8 mouse cellular contexts compared by ENCODE assay signal in the genomic region with DNA sequence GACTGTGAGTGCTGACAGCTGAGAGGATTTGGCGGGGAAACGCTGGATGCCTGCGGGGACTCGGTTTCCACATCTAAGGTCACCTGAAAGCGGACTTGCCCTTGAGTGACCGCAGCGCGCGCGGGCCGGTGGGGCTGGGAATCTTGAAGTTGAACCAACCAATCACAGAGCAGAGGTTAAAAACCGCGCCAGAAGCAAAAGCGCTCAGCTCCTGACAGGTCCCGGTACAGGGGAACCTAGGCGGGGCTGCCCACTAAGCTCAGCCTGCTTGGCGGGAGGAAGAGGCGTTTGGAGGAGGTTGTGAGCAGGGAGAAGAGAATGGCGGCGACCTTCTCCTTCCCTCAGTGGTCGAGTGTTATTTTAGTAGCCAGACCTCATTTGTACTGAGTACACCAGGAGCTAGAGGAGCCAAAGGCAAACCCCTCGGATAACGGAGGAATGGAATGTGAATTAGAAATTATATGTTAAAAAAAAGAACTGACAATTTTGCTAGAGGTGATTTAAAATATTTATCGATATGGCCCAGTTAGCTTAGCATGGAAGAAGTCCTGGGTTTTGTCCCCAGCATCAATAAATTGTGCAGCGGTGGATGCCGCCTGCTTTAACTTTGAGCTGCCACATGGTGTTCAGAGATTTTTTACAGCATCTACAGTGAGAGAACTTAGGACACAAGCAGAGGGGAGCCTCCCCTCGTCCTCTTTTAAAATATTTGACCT. TPM values are rescaled to one million over a fixed set of nuclear protein-coding genes. Genes with fewer than 3 reads are reported as not detected.
A peak's percentile ranks its signal among the peaks of the same experiment; 100 is the strongest.
DNase-seq lines count a peak whose midpoint lies in the region; ATAC-seq lines count a peak whose summit lies in the region.

No protein-coding gene starts in this region.

- H3K4me2 ChIP-seq in heart, embryonic 16.5 days (ENCODE audit: low read depth, low read length) = peak overlapping the region; percentile 69
- peak overlapping the region; percentile 76 for H3K4me2 ChIP-seq in hindbrain, embryonic 11.5 days (replicated peaks; ENCODE audit: low read depth, low read length)
- peak overlapping the region; percentile 96 for H3K4me2 ChIP-seq in limb, embryonic 15.5 days
- H3K4me2 ChIP-seq in neural tube, embryonic 15.5 days = peak overlapping the region; percentile 87

- no peaks in the 10 kb centered on the region for H3K9me3 ChIP-seq in heart, embryonic 16.5 days (replicated peaks; ENCODE audit: control insufficient read depth, low read length)
- H3K9me3 ChIP-seq in hindbrain, embryonic 11.5 days (ENCODE audit: control insufficient read depth, low read length) = no peaks in the 10 kb centered on the region
- no peaks in the 10 kb centered on the region for H3K9me3 ChIP-seq in limb, embryonic 15.5 days
- no peaks in the 10 kb centered on the region for H3K9me3 ChIP-seq in neural tube, embryonic 15.5 days (replicated peaks)

- H3K27ac ChIP-seq in heart, embryonic 16.5 days (ENCODE audit: low read length) = peak overlapping the region; percentile 40; the same call in 1 of the 2 replicates
- H3K27ac ChIP-seq in hindbrain, embryonic 11.5 days (ENCODE audit: low read depth, low read length) = no peak overlapping the region
- H3K27ac ChIP-seq in limb, embryonic 15.5 days = peak overlapping the region; percentile 27; the same call in 1 of the 2 replicates
- H3K27ac ChIP-seq in neural tube, embryonic 15.5 days (replicated peaks) = no peak overlapping the region

- peak; percentile 50 for ATAC-seq in heart, embryonic 16.5 days (replicated peaks; ENCODE audit: extremely low read depth, insufficient read depth, low FRiP score)
- ATAC-seq in hindbrain, embryonic 11.5 days (ENCODE audit: low FRiP score) = peak; percentile 13; the same call in 1 of the 2 replicates
- ATAC-seq in limb, embryonic 15.5 days (ENCODE audit: insufficient number of reproducible peaks, low FRiP score, low TSS enrichment, low read depth) = no peak
- ATAC-seq in neural tube, embryonic 15.5 days (ENCODE audit: low FRiP score) = no peak

- H3K36me3 ChIP-seq in heart, embryonic 16.5 days (ENCODE audit: control insufficient read depth, insufficient read depth) = peaks cover 8% of the 10 kb centered on the region; the same call in 1 of the 2 replicates
- H3K36me3 ChIP-seq in hindbrain, embryonic 11.5 days (ENCODE audit: control insufficient read depth, insufficient read depth, low read length) = peaks cover 2% of the 10 kb centered on the region
- peaks cover 9% of the 10 kb centered on the region for H3K36me3 ChIP-seq in limb, embryonic 15.5 days
- no peaks in the 10 kb centered on the region for H3K36me3 ChIP-seq in neural tube, embryonic 15.5 days

- H3K4me3 ChIP-seq in heart, embryonic 16.5 days (ENCODE audit: low read length) = peak overlapping the region; percentile 94
- H3K4me3 ChIP-seq in hindbrain, embryonic 11.5 days (ENCODE audit: low read depth, low read length) = peak overlapping the region; percentile 75
- peak overlapping the region; percentile 93 for H3K4me3 ChIP-seq in limb, embryonic 15.5 days
- peak overlapping the region; percentile 79 for H3K4me3 ChIP-seq in neural tube, embryonic 15.5 days (replicated peaks)

- WGBS in heart, embryonic 16.5 days = under 1% methylated on average over 27 of the region's 27 CpGs
- under 1% methylated on average over 27 of the region's 27 CpGs for WGBS in hindbrain, embryonic 11.5 days
- WGBS in limb, embryonic 15.5 days = under 1% methylated on average over 27 of the region's 27 CpGs
- WGBS in neural tube, embryonic 15.5 days = under 1% methylated on average over 27 of the region's 27 CpGs

- H3K27me3 ChIP-seq in heart, embryonic 16.5 days (ENCODE audit: control insufficient read depth, insufficient read depth, low read length) = no peaks in the 10 kb centered on the region
- H3K27me3 ChIP-seq in hindbrain, embryonic 11.5 days (ENCODE audit: control insufficient read depth, insufficient read depth, low read length) = no peaks in the 10 kb centered on the region
- no peaks in the 10 kb centered on the region for H3K27me3 ChIP-seq in limb, embryonic 15.5 days
- peaks cover 12% of the 10 kb centered on the region; the same call in 1 of the 2 replicates for H3K27me3 ChIP-seq in neural tube, embryonic 15.5 days (replicated peaks)

- no peak for DNase-seq in heart, adult 8-10 months (ENCODE audit: low spot score)
- peak; percentile 93 for DNase-seq in c-Kit-positive CD71-positive TER-119-positive erythroid progenitor cells, embryonic 14.5 days (ENCODE audit: low spot score)
- DNase-seq in hindbrain, embryonic 11.5 days (ENCODE audit: low spot score) = peak; percentile 61
- DNase-seq in gastrocnemius, postnatal 25 days = no peak
- DNase-seq in layer of hippocampus, adult 9-10 months (ENCODE audit: low spot score) = no peak

- peaks cover 26% of the 10 kb centered on the region for H3K4me1 ChIP-seq in heart, embryonic 16.5 days (ENCODE audit: control insufficient read depth, insufficient read depth, low read length)
- H3K4me1 ChIP-seq in hindbrain, embryonic 11.5 days (replicated peaks; ENCODE audit: control insufficient read depth, insufficient read depth, low read length) = no peaks in the 10 kb centered on the region
- peaks cover 40% of the 10 kb centered on the region for H3K4me1 ChIP-seq in limb, embryonic 15.5 days
- peaks cover 25% of the 10 kb centered on the region for H3K4me1 ChIP-seq in neural tube, embryonic 15.5 days

- H3K9ac ChIP-seq in heart, embryonic 16.5 days (ENCODE audit: low read length) = peak overlapping the region; percentile 58
- H3K9ac ChIP-seq in hindbrain, embryonic 11.5 days (ENCODE audit: low read depth, low read length) = peak overlapping the region; percentile 77
- peak overlapping the region; percentile 73; the same call in 1 of the 2 replicates for H3K9ac ChIP-seq in limb, embryonic 15.5 days
- H3K9ac ChIP-seq in neural tube, embryonic 15.5 days (replicated peaks) = 0 out of 2 replicates have a peak overlapping the region, but pooled peaks have one; percentile 23

RNA-seq across cellular contexts. Expression of gene Rrm2, which starts 1.1 kb away (rescaled TPM):
- 231 and 265 TPM in 2 replicates for polyA plus RNA-seq in heart, embryonic 16.5 days (2015; fragmentation: Nextera tagmentation; extraction: Ambion mirVana)
- 1 to 10 TPM; 1.3 to 3.3 (median 2.3) TPM for total RNA-seq in heart, adult 8-10 months (2022)
- polyA plus RNA-seq in hindbrain, embryonic 11.5 days (2014; fragmentation: Nextera tagmentation; extraction: Ambion mirVana) = 335 and 391 TPM in 2 replicates
- polyA plus RNA-seq in limb, embryonic 15.5 days (2015; fragmentation: Nextera tagmentation; extraction: Ambion mirVana) = 159 and 162 TPM in 2 replicates
- polyA plus RNA-seq in neural tube, embryonic 15.5 days (2015; fragmentation: Nextera tagmentation; extraction: Ambion mirVana) = 42.1 and 74.2 TPM in 2 replicates
- 1 to 10 TPM; 1.8 to 3.6 TPM for total RNA-seq in gastrocnemius, postnatal 25 days (2021)

RNA-seq across cellular contexts. Expression of gene Cys1, which starts 25.3 kb away (rescaled TPM):
- 0.97 and 1.5 TPM in 2 replicates for polyA plus RNA-seq in heart, embryonic 16.5 days (2015; fragmentation: Nextera tagmentation; extraction: Ambion mirVana)
- 1 to 10 TPM; 3.3 to 5.6 (median 4.7) TPM for total RNA-seq in heart, adult 8-10 months (2022)
- 0.88 and 1.2 TPM in 2 replicates for polyA plus RNA-seq in hindbrain, embryonic 11.5 days (2014; fragmentation: Nextera tagmentation; extraction: Ambion mirVana)
- 6.7 and 8.1 TPM in 2 replicates for polyA plus RNA-seq in limb, embryonic 15.5 days (2015; fragmentation: Nextera tagmentation; extraction: Ambion mirVana)
- polyA plus RNA-seq in neural tube, embryonic 15.5 days (2015; fragmentation: Nextera tagmentation; extraction: Ambion mirVana) = 1.4 and 2.1 TPM in 2 replicates
- total RNA-seq in gastrocnemius, postnatal 25 days (2021) = 1 to 10 TPM; 3.0 to 3.5 TPM

RNA-seq across cellular contexts. Expression of gene Klf11, which starts 55.8 kb away (rescaled TPM):
- 20.3 and 21.1 TPM in 2 replicates for polyA plus RNA-seq in heart, embryonic 16.5 days (2015; fragmentation: Nextera tagmentation; extraction: Ambion mirVana)
- 10 to 100 TPM in 3 of 4 experiments, 1 to 10 TPM in 1; 7.9 to 11.9 (median 11.1) TPM for total RNA-seq in heart, adult 8-10 months (2022)
- 12.5 and 14.3 TPM in 2 replicates for polyA plus RNA-seq in hindbrain, embryonic 11.5 days (2014; fragmentation: Nextera tagmentation; extraction: Ambion mirVana)
- 13.6 and 14.4 TPM in 2 replicates for polyA plus RNA-seq in limb, embryonic 15.5 days (2015; fragmentation: Nextera tagmentation; extraction: Ambion mirVana)
- polyA plus RNA-seq in neural tube, embryonic 15.5 days (2015; fragmentation: Nextera tagmentation; extraction: Ambion mirVana) = 11.3 and 11.4 TPM in 2 replicates
- 1 to 10 TPM; 4.8 to 6.9 TPM for total RNA-seq in gastrocnemius, postnatal 25 days (2021)

Comparison
In these comparisons a context has a peak if more than half of its experiments do, and no peak if none do; other contexts are left out.
1. ATAC-seq: peak in heart, embryonic 16.5 days (single experiment) and hindbrain, embryonic 11.5 days (single experiment); none in limb, embryonic 15.5 days (single experiment) and neural tube, embryonic 15.5 days (single experiment).
2. H3K27ac ChIP-seq: peak in heart, embryonic 16.5 days (single experiment) and limb, embryonic 15.5 days (single experiment); none in hindbrain, embryonic 11.5 days (single experiment) and neural tube, embryonic 15.5 days (single experiment).
3. H3K9ac ChIP-seq: peak in every context shown above with its lines; median percentile 77 in hindbrain, embryonic 11.5 days; 73 in limb, embryonic 15.5 days; 58 in heart, embryonic 16.5 days; 23 in neural tube, embryonic 15.5 days.
4. DNase-seq: peak in c-Kit-positive CD71-positive TER-119-positive erythroid progenitor cells, embryonic 14.5 days (single experiment) and hindbrain, embryonic 11.5 days (single experiment); none in heart, adult 8-10 months (single experiment), gastrocnemius, postnatal 25 days (single experiment) and layer of hippocampus, adult 9-10 months (single experiment).
5. Peak in every context shown above with its lines, with median percentiles within 50 percentile points of each other: H3K4me2 ChIP-seq and H3K4me3 ChIP-seq.